Mouse (Mus musculus): ENCODE results near the gene Fgf5.
A peak's percentile ranks its signal among the peaks of the same experiment; 100 is the strongest.

Fgf5 gene

GRCm38 (mm10) chr5:98253838-98254821 lies at the start of gene Fgf5:
Gene Fgf5, plus strand, starts transcription at chr5:98254184.
- peak in 1 of 2 experiments; percentile 3 for DNase-seq (ENCODE audit: low spot score in 2 of 2)

DNA sequence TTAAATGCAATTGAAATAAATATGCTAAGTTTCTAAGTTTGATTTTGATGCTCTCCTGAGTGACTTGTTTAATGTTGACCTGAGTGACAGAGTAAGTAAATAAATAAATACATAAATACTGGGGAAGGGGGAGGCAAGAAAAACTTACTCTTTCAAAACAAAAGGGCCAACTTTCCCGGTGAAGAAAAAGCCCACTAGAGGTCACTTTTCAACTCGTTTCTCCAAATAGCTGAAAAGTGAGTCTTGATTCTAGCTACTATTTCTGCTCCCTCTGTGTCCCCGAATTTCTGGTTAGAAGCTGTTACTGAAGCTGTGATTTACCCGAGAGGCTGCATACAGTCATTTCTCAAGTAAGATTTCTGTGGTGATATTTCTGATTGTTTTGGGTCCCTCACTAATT lies 41.5 kb upstream of the Fgf5 start:
- no peak for DNase-seq (ENCODE audit: low spot score in 2 of 2)

GRCm38 (mm10) chr5:98221956-98222355 lies 32.0 kb upstream of the Fgf5 start:
- DNase-seq (ENCODE audit: low spot score in 2 of 2), result no peak

DNA sequence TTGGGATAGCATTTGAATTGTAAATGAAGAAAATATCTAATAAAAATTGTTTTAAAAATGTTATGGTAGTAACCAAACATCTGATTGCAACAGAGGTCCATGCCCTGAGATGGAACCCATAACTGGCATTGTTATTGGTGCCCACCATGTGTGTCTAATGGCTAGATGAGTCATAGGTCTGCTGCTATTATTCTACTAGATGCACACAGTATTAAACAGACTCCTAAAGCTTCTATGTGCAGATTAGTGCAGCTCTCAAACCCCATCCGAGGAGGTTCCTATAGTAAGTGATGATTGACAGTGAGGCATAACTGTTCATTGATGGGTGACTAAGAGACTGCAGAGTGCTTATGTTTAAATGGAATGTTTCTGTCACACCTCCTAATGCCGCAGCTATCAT lies 27.3 kb upstream of the Fgf5 start:
- no peak for DNase-seq (ENCODE audit: low spot score in 2 of 2)

GRCm38 (mm10) chr5:98229456-98229855 lies 24.5 kb upstream of the Fgf5 start:
- no peak for DNase-seq (ENCODE audit: low spot score in 2 of 2)

DNA sequence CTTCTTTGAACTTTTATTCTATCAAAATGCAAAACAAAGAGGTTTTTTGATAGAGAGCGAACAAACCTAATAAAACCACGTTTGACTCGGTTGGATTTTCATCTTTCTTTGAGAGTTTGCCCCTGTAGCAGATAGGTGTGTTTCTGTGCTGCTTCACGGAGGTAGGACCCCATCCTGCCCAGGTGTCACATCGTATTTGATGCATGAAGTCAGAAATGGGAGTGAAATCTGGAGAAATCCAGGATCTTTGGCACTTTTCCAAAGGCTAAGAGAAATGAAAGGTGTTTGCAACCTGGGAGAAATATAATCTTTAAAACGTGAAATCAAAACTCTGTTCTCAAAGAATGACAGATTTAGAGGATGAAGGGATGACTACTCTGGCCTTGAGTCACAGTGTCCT lies 15.5 kb upstream of the Fgf5 start:
- no peak for DNase-seq (ENCODE audit: low spot score in 2 of 2)

- DNase-seq (ENCODE audit: low spot score in 2 of 2), result no peak
Measured at GRCm38 (mm10) chr5:98241322-98241829, 12.6 kb upstream of the Fgf5 start.

- no peak for DNase-seq (ENCODE audit: low spot score in 2 of 2)
Measured at GRCm38 (mm10) chr5:98245303-98245702, 8.7 kb upstream of the Fgf5 start.

GRCm38 (mm10) chr5:98245976-98246375 lies 8.0 kb upstream of the Fgf5 start:
- DNase-seq (ENCODE audit: low spot score in 2 of 2), result no peak

- DNase-seq (ENCODE audit: low spot score in 2 of 2), result no peak
Measured at GRCm38 (mm10) chr5:98246826-98247225, 7.2 kb upstream of the Fgf5 start.

DNA sequence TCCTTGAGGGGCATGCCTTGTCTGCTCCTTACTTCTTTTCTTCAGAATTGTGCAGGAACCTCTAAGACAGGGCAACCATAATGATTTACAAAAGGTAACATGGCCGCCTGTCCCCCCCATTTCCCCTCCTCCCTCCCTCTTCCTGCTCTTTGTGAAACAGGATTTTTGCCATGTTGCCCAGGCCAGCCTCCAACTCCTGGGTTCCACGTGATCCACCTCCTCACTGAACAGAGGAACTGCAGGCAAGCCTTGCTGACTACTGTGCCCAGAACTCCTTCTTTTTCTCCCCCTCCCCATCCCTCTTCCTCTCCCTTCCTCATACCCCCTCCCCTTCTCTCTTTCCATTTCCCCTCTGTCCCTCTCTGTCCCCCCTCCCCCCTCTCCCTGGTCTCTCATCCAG lies 6.5 kb upstream of the Fgf5 start:
- DNase-seq (ENCODE audit: low spot score in 2 of 2), result no peak

- DNase-seq (ENCODE audit: low spot score in 2 of 2), result no peak
Measured at GRCm38 (mm10) chr5:98253147-98253546, 837 bp upstream of the Fgf5 start.

GRCm38 (mm10) chr5:98255176-98255575 lies 1.2 kb downstream of the Fgf5 start:
- no peak for DNase-seq (ENCODE audit: low spot score in 2 of 2)

DNA sequence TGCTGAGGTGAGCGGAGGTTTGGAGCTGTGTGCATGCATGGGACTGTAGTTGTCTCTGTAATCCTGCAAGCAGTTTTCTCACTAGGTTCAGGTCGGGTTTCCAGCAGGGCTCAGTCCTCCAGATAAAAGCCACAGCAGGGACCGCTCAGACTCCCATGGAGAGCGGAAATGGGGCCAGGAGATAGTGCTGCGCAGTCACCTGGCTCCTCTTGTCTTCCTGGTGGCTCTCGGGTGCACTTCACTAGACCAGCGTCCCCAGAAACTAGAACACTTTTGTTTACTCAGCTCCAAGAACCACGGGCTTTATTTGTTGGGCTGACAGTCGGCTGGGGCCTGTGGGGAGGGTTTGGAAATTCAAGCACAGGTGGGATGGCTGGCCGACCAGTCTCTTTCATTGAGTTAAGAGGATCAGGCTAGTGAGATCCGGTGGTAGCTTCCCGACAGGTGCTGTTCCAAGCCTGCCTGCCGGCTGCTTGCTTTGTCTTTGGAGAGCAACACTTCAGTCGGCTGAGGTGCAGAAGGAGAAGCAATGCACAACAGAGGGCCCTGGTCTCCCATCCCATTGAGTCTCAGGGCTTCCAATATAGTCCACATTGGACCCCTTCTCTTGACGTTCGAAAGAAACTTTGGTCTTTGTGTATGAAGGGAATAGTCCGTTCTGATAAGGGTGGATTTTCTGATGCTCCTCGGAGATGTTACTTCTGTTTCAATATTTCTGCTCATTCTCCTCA lies 1.9 kb downstream of the Fgf5 start:
- DNase-seq (ENCODE audit: low spot score in 2 of 2), result no peak

- no peak for DNase-seq (ENCODE audit: low spot score in 2 of 2)
Measured at GRCm38 (mm10) chr5:98275318-98275818, 21.4 kb downstream of the Fgf5 start.

GRCm38 (mm10) chr5:98281993-98282392 lies 28.0 kb downstream of the Fgf5 start:
- no peak for DNase-seq (ENCODE audit: low spot score in 2 of 2)

DNA sequence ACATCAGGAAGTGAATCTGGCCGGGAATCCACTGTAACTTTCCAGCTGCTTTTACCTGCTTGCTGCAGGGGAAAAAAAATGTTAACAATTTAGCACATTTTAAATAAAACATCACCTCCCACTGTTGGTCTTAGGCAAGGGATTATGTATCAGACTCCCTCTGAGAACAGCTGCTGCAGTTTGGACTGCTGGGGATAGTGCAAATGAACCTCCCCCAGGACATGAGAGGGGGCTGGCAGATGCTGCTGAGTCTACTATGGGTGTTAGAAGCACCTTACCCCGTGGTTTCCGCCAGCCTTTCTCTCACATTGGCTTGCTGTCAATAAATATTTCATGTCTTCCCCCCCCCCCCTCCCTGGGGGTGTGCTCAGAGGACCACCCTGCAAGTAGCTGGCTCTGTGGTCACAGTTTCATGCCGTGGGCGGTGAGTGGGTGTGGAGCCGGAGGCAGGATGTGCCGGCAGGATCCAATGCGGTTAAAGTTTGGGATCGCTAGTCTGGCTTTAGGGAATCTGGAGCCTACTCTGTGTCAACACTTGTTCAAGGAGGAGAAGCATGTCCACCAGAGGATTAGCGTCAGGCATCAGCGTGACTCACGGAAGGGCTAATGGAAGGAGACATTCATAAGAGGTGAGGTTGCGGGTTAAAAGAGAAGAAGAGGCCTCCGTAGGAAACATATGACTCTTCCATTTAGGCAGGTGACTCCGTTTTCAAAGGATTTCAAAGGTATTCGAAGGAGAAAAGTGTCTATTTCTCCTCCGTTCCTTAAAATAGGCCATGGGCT lies 29.9 kb downstream of the Fgf5 start:
- no peak for DNase-seq (ENCODE audit: low spot score in 2 of 2)

- no peak for DNase-seq (ENCODE audit: low spot score in 2 of 2)
Measured at GRCm38 (mm10) chr5:98290642-98291041, 36.7 kb downstream of the Fgf5 start.

- no peak for DNase-seq (ENCODE audit: low spot score in 2 of 2)
Measured at GRCm38 (mm10) chr5:98292388-98293048, 38.5 kb downstream of the Fgf5 start.

DNA sequence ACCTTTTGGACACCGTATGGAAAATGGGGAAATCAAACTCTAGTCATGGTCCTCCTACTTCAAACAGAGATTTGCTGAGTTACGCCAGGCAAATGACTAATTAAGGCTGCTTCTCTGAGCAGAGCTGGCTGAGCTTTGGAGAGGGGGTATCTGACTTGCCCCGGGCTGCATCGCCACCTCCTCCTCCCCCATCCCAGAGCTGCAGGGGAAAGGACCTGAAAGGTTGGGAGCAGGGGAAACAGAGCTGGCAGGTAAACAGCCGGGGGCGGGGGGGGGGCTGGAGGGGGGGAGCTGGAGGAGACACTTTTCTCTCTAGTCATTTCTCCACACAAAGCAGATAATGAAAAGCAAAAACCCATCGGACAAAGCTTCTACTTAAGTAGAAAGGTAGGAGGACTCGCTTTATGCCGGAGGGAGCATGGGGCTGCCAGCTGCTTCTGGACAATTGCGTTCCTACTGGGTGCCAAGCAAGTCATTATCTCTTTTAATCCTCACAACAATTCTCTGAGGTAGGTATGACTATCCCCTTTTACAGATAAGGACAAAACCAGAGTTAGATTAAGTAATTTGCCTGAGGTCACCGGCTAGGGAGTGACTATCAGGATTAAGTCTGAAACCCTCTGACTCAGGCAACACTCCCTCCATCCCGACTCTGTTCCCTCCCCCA lies 39.2 kb downstream of the Fgf5 start:
- no peak for DNase-seq (ENCODE audit: low spot score in 2 of 2)

GRCm38 (mm10) chr5:98300079-98300478 lies 46.1 kb downstream of the Fgf5 start:
- no peak for DNase-seq (ENCODE audit: low spot score in 2 of 2)
